Mouse (Mus musculus) liver, embryonic 14.5 days (tissue): ENCODE data around the gene Mdm2.
"Not testable (repeated sequence)": the region's sequence is repeated elsewhere in the genome, so short reads cannot be mapped to it uniquely, and the experiment has no call there.

ENCODE experiments used
- CTCF ChIP-seq: IDR thresholded peaks from 2 replicates; pipeline ENCODE4 v1.5.1; 2016; ENCODE audit warnings: antibody characterized with exemption, low read depth, control low read depth
- EP300 ChIP-seq: IDR thresholded peaks from 2 replicates; pipeline ENCODE4 v1.6.1; 2016; ENCODE audit warnings: antibody characterized with exemption, low read depth

- TF ChIP-seq CTCF, EP300: not testable (repeated sequence)
Measured at GRCm38 (mm10) chr10:117735396-117735795, 24.8 kb upstream of the Mdm2 start.
